Mouse (Mus musculus) kidney, adult 11 months (tissue): ENCODE data around the gene Slc27a2.
A peak's percentile ranks its signal among the peaks of the same experiment; 100 is the strongest.
"Not testable (repeated sequence)": the region's sequence is repeated elsewhere in the genome, so short reads cannot be mapped to it uniquely, and the experiment has no call there.

ENCODE experiments used
- DNase-seq: peaks from one replicate; pipeline ENCODE4 v3.0.0; 2022

Slc27a2 gene

DNA sequence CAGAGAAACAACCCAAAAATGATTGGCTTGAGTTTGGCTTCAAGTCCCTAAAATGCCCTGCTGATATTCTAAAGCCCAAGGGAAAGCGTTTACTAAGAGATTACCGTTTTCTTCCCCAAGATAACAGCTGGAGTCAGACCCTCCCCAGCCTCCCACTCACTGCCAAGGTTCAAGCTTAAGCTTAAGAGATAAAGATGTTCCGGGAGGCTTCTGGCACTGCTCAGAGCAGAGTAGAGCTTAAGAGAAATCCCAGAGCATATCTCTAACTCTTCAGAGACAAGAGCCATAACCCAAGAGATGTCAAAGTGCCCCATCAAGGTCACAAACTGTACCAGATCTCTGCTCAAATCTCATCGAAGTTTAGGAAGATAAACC is 54.5 kb downstream of the Slc27a2 start:
- no peak for DNase-seq

DNA sequence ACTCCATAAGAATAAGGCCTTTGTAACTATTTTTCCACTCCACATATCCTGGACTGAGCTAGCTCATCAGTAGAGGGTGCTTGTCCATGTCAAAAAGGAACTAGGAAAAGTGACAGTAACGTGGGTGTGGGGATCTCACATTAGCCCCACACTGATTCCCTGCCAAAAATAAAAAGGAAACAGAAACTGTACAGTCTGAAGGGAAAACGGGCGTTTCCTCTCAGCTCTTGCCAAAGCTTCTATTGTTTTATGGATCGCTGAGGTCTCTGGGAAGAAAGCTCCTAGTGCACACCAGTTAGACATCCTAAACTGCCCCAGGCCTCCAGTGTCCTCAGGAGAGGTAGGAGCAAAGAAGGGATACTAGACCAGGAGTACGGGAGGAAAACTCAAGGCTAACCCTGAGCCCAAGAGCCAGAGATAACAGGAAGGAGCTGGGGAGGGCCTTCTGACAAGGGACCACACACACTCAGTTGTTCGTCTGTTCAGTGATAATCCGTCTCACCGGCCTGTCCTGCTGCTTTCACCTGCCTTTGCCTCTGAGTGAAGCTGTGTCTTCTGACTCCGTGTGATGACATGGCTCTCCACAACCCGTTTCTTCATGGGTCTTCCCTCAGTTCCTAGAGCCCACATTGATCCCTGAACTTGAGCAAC is 55.5 kb downstream of the Slc27a2 start:
- no peak for DNase-seq

DNA sequence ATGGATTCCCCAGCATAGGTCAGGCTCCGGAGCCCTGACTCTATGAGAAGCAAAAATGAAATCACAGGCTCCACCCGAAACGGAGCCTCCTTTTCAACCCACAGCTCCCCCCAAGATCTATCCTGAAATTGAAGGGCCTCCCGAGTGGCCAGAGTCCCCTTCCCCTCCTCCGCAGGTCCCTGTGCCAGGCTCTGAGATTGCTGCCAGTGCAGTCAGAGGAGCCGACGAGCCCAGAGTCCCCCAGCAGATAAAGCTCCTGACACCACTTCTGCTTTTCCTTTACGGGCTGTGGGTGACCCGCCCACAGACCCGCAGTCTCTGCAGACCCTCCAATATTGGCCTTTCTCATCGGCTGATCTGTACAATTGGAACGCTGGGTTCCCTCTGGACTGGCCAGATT is 57.4 kb downstream of the Slc27a2 start:
- not testable (repeated sequence) for DNase-seq

DNA sequence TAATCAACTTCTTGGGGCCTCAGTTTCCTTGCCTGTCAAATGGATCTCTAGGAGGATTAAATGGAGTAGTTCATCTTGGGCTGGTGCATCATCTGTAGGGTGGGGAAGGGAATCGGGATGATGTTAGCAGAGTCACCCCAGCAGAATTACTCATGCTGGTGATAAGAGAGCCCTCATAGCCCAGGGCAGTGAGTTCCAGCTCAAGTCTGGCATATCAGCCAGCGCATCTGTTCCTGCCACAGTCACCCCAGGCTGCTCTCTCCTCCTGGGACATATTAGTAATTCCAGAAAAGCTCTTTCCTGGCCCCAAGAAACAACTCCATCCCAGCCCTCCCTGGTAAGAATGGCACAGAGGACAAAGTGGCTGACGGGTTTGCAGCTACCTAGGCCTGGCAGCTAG is 63.1 kb downstream of the Slc27a2 start:
- DNase-seq = no peak

DNA sequence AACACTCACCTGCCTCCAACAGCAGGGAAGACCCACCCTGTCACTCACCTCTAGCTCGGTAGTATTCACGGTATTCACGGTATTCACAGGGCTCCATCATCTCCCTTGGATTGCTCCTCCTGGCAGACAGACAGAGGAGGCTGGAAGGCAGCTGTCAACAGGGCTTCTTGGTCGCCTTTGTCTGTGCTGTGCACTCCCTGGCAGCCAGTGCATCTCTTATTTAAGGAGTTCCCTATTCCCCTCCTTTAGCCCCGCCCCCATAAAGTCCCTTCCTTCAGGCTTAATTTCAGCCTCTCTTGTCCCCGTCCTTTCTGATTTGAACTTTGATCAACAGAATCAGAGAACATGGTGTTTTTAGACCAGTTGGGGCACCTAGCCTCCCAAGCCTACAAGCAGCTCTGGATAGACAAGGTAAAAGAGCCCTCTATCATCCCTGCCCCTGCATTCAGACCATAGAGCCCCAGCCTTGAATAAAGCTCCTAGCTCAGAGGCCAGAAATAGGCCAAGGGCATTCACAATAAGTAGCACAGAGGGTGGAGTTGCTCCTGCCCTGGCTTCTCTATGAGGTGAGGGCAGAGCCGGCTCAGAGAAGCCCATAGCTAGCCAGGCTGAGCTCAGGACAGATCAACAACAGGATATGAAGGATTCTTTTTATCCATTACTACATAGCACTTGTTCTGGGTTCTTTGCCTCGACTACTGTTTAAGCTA is 66.4 kb downstream of the Slc27a2 start:
- DNase-seq = no peak

DNA sequence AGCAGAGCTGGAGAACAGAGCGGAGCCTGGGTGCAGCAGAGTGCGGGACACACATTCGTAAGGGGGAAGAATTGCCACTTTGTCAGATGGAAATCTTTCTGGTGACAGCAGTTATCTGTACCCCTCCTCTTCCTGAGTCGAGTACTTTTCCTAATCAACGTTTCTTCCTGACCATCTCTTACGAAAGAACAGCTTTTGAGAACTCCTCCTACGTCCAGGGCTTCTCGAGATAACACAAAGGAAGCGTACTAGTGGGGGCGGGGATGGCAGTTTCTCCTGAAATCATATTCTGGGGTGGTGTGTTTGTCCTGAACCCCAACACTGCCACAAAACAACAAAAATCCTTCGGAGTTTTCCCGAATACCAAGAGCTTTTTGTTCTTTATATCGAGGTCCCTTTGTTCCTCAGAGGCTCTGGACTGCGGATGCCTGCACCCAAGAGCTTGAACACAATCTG is 67.1 kb downstream of the Slc27a2 start, which contains the start of gene Hdc:
Gene Hdc, minus strand, starts transcription at position 51 of the 456 bp plus-strand sequence.
- no peak for DNase-seq

DNA sequence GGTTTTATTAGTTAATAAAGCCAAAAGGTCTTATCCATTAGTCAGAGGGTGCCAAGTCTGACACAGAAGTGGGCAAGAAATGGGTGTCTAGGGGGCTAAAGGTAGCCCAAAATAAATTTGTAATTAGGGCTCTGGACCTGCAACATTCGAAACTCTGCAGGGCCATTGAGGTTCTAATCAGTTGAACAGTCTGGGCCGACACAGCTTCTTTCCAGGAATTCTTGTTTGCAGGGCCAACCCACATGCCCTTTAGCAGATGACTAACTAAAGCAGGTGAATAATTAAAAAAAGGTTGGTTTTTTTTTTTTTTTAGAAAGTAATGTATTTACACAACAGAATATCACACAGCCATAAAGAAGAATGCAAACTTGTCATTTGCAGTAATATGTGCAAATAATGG is 70.2 kb downstream of the Slc27a2 start:
- peak; percentile 46 for DNase-seq

DNA sequence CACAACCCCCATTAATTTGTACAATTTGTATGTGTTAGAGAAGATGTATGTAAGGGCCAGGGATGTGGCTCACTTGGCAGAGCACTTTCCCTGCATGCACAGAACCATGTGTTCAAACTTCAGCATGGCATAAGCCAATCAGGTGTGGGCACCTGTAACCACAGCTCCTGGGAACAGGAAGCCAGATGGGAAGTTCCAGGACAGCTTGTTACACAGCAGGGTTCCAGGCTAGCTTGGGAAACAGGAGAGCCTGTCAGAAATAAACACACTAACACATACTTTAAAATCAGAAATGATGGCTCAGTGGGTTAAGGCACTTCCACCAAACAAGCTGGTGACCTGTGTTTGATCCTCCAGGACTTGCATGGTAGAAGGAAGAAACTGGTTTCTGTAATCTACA is 70.9 kb downstream of the Slc27a2 start:
- no peak for DNase-seq

DNA sequence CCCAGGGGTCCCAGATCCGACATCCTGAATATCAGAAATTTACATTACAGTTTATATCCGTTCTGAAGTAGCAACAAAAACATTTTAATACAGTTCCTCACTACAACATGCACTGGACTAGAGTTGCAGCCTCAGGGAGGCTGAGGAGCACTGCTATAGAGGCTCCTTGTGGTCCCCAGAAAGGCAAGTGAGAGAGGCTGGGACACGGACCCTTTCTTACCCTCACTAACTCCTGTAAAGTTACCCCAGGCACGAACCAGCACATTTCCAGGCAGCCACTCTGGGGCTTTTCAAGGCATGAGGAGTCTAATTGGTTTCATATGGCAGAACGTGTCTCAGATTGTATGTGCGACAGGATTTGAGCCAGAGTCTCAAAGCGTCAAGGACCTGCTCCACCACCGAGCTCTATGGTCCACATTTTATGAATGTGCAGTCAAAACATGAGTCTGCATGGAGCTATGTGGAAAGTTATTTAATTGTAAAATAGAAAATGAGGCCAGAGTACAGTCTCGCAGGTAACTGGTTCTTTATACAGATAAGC is 76.3 kb downstream of the Slc27a2 start:
- DNase-seq = no peak

DNA sequence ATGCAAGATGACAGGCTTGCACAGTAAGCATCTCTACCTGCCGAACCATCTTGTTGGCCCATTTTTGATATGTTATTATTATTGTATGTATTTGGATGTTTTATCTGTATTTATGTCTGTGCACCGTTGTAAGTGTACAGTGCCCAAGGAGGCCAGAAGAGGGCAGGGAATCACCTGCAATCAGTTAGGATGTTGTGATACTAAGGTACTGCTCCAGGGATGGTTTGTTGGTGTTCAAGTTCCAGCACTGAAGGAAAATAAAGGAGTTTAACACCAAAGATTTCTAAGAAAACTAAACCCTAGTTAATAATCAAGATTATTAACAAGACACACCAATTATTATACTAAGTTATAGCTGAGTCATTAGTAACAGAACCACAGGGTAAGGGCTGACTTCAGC is 81.0 kb downstream of the Slc27a2 start:
- peak; percentile 44 for DNase-seq

DNA sequence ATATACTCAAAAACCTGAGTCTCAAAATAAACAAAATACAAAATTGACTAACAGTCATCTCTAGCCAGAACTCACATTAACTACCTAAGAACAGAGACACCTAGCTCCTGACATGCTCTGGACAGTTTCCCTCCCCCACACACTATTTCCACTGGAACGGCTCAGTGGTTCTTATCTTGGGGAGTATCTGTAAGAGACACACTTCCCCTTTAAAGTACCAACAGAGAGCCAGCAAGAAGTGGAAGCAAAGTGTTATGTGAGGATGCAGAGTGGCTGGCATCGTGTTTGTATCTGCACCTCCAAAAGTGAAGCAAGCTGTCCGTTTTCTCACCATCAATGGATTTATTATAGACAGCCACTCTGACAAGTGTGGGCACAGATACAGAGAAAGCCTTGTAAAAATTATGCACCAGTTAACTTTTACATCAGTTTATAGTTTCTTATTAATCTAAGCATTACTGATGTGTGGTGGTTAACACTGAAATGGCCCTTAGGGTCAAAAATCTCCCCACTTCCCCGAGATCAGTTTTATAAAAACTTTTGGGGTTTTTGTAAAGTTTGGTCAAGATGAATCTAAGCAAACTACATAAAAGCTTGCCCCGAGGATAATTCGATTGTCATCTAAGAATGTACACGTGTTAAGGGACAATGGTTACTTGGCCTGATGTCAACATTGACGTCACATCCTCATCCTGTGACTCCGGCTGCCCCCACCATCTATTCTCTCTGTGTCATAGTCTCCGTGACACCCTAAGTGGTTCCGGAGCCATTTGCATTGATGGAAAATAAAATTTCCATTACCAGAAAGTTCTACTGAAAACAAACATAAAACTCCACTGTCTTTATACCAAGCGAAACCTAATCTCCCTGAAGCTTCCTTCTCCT is 84.0 kb downstream of the Slc27a2 start:
- DNase-seq = peak; percentile 55
